Comparison of ENCODE assay signal across 8 mouse cellular contexts in the genomic region with DNA sequence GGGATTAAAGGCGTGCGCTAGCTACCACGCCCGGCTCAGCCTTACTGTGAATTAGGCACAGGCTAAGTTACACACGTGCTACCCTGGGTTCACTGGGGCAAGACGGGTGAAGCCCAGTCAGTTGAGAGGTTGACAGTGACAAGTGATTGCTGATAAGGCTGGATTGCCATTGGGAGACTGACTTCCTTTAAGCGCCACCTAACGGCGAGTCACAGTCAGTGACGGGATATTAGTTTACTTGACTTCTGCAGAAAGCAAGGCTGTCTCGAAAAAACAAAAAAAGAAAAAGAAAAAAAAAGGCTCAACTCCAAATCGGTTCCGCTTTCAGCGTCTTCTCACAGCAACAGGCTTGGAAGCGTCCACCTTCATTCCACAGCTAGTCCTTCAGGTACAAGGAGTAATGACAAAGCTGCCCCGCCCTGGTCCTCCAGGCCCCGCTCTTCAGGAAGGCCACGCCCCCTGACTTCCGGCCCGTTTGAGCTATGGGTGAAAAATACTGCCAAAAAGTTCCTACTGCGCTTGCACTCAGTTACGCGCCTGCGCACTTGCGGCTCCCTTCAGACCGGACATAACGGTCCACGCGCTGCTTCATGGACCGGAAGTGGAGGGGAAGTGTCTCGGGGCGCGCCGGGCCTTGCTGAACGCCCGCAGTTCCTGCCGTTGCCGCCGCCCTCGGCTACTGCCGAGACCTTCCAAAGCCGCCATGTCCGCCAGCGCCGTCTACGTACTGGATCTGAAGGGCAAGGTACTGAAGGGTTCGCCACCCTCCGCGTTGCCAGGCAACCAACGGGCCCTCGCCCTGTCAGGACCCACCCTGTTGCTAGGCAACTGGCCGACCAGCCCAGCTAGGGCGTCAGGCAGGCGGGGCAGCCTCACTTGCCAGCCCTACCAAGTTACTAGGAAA. TPM values are rescaled to one million over a fixed set of nuclear protein-coding genes. Genes with fewer than 3 reads are reported as not detected.
A peak's percentile ranks its signal among the peaks of the same experiment; 100 is the strongest.
DNase-seq lines count a peak whose midpoint lies in the region; ATAC-seq lines count a peak whose summit lies in the region.

A gene (plus strand): TSS at position 520 of the 904 bp plus-strand sequence.

- peak within 1 kb of the TSS; percentile 80 for H3K4me3 ChIP-seq in hindbrain, embryonic 16.5 days (ENCODE audit: low read length)
- peak within 1 kb of the TSS; percentile 92 for H3K4me3 ChIP-seq in macrophage (ENCODE audit: inconsistent target)

- peak within 1 kb of the TSS; percentile 99 for H3K27ac ChIP-seq in hindbrain, embryonic 16.5 days (ENCODE audit: low read depth, low read length)
- H3K27ac ChIP-seq in macrophage, result peak within 1 kb of the TSS; percentile 71

- no peaks in the 10 kb centered on the region for H3K27me3 ChIP-seq in hindbrain, embryonic 16.5 days (replicated peaks; ENCODE audit: control insufficient read depth, insufficient read depth, low read length)

- peak within 1 kb of the TSS; percentile 73 for H3K4me2 ChIP-seq in hindbrain, embryonic 16.5 days (ENCODE audit: low read length)

- H3K9ac ChIP-seq in hindbrain, embryonic 16.5 days (ENCODE audit: low read depth, low read length), result peak within 1 kb of the TSS; percentile 87

- ATAC-seq in hindbrain, embryonic 16.5 days, result peak; percentile 97

- H3K9me3 ChIP-seq in hindbrain, embryonic 16.5 days (ENCODE audit: control insufficient read depth, low read length), result no peaks in the 10 kb centered on the region

- no peaks in the 10 kb centered on the region for H3K36me3 ChIP-seq in hindbrain, embryonic 16.5 days (ENCODE audit: control insufficient read depth, insufficient read depth, low read length)
- no peaks in the 10 kb centered on the region for H3K36me3 ChIP-seq in macrophage (ENCODE audit: inconsistent target)

- under 1% methylated on average over 50 of the region's 54 CpGs for WGBS in hindbrain, embryonic 16.5 days
- 1% methylated on average over 54 of the region's 54 CpGs for WGBS in macrophage (ENCODE audit: missing documents)

- peak; percentile 99 for DNase-seq in WW6 (ENCODE audit: low read depth, low spot score)
- DNase-seq in cerebellum, postnatal 4 days (ENCODE audit: low spot score in 2 of 2), result peak; percentile 80 to 94
- DNase-seq in gastrocnemius, adult 18-20 months (ENCODE audit: low spot score), result peak; percentile 98
- peak; percentile 98 for DNase-seq in left cerebral cortex, adult 18-20 months (ENCODE audit: low spot score in 2 of 2)
- DNase-seq in right cerebral cortex, adult 18-20 months, result peak; percentile 98
- DNase-seq in urinary bladder, postnatal 10 days (ENCODE audit: low spot score), result peak; percentile 89

- peaks cover 18% of the 10 kb centered on the region for H3K4me1 ChIP-seq in hindbrain, embryonic 16.5 days (ENCODE audit: control insufficient read depth, insufficient read depth, low read depth, low read length)

- peaks cover 44% of the 10 kb centered on the region for H3K79me2 ChIP-seq in macrophage (ENCODE audit: inconsistent target)

RNA-seq across cellular contexts. Expression of the gene that starts here (rescaled TPM):
- total RNA-seq in gastrocnemius, adult 18-20 months (2021), result 10 to 100 TPM; 20.9 to 21.8 TPM
- polyA plus RNA-seq in hindbrain, embryonic 16.5 days (2015; fragmentation: Nextera tagmentation; extraction: Ambion mirVana), result 264 and 287 TPM in 2 replicates
- 10 to 100 TPM; 80.1 to 80.6 TPM for total RNA-seq in left cerebral cortex, adult 18-20 months (2021)
- 10 to 100 TPM; 43.3 to 86.7 (median 64.3) TPM for total RNA-seq in macrophage (2018; cell fraction: chromatin; rRNA removed)
- total RNA-seq in macrophage (2018; cell fraction: cytosol; rRNA removed), result 10 to 100 TPM; 37.3 to 55.1 (median 46.4) TPM
- total RNA-seq in macrophage (2018; cell fraction: nucleus; rRNA removed), result 10 to 100 TPM; 37.9 to 68.9 (median 48.9) TPM
- polyA plus RNA-seq in macrophage (2018), result 43.7 to 76.1 TPM (median 50.7 TPM) in 3 replicates

Comparison
In these comparisons a context has a peak if more than half of its experiments do, and no peak if none do; other contexts are left out.
1. Peak in every context shown above with its lines: DNase-seq, ATAC-seq, H3K4me3 ChIP-seq and H3K27ac ChIP-seq.